Mouse (Mus musculus) heart, embryonic 16.5 days (tissue): ENCODE results near the gene Grin2c. TPM values are rescaled to one million over a fixed set of nuclear protein-coding genes. Genes with fewer than 3 reads are reported as not detected.

Source experiments
- ATAC-seq: fragments of 200-750 bp; cut with Nextera tagmentation; replicated peaks from 2 replicates; pipeline ENCODE4 v1.8.0; 2017; ENCODE audit warnings: moderate number of reproducible peaks; ENCODE audit not compliant: insufficient read depth, low FRiP score; ENCODE audit errors: extremely low read depth
- H3K27ac ChIP-seq: fragments of 300-500 bp; sonication (generic); 2 replicates; pipeline ENCODE4 v1.5.1; 2014; ENCODE audit warnings: mild to moderate bottlenecking, low read length, control low read depth, moderate library complexity
- H3K27me3 ChIP-seq: fragments of 300-500 bp; sonication (generic); 2 replicates; pipeline ENCODE4 v1.6.1; 2014; ENCODE audit warnings: low read length, mixed read lengths; ENCODE audit not compliant: control insufficient read depth, insufficient read depth
- H3K36me3 ChIP-seq: fragments of 300-500 bp; sonication (generic); 2 replicates; pipeline ENCODE4 v1.6.1; 2014; ENCODE audit not compliant: control insufficient read depth, insufficient read depth
- H3K4me1 ChIP-seq: fragments of 300-500 bp; sonication (generic); 2 replicates; pipeline ENCODE4 v1.6.1; 2014; ENCODE audit warnings: low read length, mixed read lengths; ENCODE audit not compliant: control insufficient read depth, insufficient read depth
- H3K4me2 ChIP-seq: fragments of 300-500 bp; sonication (generic); 2 replicates; pipeline ENCODE4 v1.6.1; 2014; ENCODE audit warnings: low read depth, mild to moderate bottlenecking, control low read depth, low read length
- H3K4me3 ChIP-seq: fragments of 300-500 bp; sonication (generic); 2 replicates; pipeline ENCODE4 v1.5.1; 2014; ENCODE audit warnings: mild to moderate bottlenecking, control low read depth, low read length
- H3K9ac ChIP-seq: fragments of 300-500 bp; sonication (generic); 2 replicates; pipeline ENCODE4 v1.6.1; 2014; ENCODE audit warnings: low read length, control low read depth
- H3K9me3 ChIP-seq: fragments of 300-500 bp; sonication (generic); replicated peaks from 2 replicates; pipeline ENCODE4 v1.6.1; 2016; ENCODE audit warnings: low read length; ENCODE audit not compliant: control insufficient read depth
- WGBS: fragments of 180-500 bp; shearing (Covaris S2); extraction: QIAGEN DNeasy Blood & Tissue Kit; methylation state at CpG from one replicate; pipeline ENCODE4 v1.1.7; 2014; 5-methylcytosine and 5-hydroxymethylcytosine counted together
- polyA plus RNA-seq: library from polyadenylated mRNA; unstranded; fragments of >200 nt; fragmentation: Nextera tagmentation; extraction: Ambion mirVana; gene quantifications from 2 replicates; pipeline ENCODE4 v1.2.1, GENCODE M21; 2015

Gene Grin2c
- polyA plus RNA-seq, 1 experiment from 2014 or later: 0.21 TPM

DNA sequence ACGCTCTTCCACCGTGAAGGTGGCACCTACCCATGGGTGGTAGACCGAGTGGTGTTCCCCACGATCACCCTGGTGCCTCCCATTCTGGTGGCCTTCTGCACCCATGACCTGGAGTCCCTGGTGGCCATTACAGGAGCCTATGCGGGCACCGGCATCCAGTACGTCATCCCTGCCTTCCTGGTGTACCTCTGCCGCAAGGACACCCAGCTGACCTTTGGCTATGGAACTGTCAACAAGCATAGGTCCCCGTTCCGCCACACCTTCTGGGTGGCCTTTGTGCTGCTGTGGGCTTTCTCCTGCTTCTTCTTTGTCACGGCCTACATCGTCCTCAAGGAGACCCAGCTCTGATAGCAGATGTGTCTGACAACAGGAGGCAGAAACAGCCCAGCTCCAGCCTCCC lies 23.3 kb downstream of the Grin2c start:
- H3K4me1 ChIP-seq: peaks cover 7% of the 10 kb centered on the region; the same call in 1 of the 2 replicates
- H3K9ac ChIP-seq: no peak overlapping the region
- no peak overlapping the region for H3K4me3 ChIP-seq
- H3K36me3 ChIP-seq: no peaks in the 10 kb centered on the region
- H3K27ac ChIP-seq: no peak overlapping the region
- ATAC-seq: no peak
- 77% methylated on average over 12 of the region's 12 CpGs for WGBS
- H3K4me2 ChIP-seq: no peak overlapping the region
- H3K9me3 ChIP-seq: no peaks in the 10 kb centered on the region
- H3K27me3 ChIP-seq: peaks cover 24% of the 10 kb centered on the region

DNA sequence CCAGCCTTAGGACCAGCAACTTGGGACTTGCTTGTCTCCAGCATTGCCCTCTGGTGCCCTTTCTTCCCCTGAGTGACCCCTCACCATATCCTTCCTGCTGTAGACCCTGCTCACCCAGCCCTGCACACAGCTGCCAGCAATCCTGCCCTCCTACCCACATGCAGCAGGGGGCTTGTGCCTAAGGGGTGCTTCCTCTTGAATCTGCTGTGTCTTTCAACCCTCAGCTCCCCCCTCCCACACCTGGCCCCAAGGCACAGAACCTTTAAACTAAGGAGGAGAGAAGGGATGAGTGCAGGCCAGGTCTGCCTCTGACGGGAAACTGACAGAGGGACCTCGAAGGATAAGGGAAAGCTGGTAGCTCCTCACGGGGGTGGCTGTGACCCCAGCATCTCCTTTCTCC lies 24.3 kb downstream of the Grin2c start:
- no peak overlapping the region for H3K4me3 ChIP-seq
- ATAC-seq: no peak
- peaks cover 14% of the 10 kb centered on the region for H3K27me3 ChIP-seq
- no peaks in the 10 kb centered on the region for H3K9me3 ChIP-seq
- 85% methylated on average over 3 of the region's 3 CpGs for WGBS
- no peaks in the 10 kb centered on the region for H3K36me3 ChIP-seq
- no peak overlapping the region for H3K9ac ChIP-seq
- no peak overlapping the region for H3K27ac ChIP-seq
- H3K4me2 ChIP-seq: no peak overlapping the region
- H3K4me1 ChIP-seq: peaks cover 5% of the 10 kb centered on the region; the same call in 1 of the 2 replicates

DNA sequence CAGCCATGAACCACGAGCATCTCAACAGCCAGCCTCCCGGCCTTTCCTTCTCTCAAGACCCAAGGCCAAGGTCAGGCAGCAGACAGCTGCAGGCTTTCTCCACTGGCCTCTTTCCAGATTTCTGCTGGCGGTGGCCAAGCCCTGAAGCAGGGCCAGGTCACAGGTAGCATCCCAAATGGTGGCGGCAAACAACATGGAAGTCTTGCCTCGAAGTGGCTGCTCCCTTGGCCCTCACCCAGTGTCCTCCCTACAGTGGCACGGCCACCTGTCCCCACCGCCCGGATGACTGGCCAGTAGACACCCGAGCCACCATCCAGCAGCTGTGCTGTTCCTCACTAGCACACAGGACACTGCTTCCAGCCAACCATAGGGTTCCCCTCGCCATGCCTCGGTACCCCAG lies 25.6 kb downstream of the Grin2c start:
- H3K9ac ChIP-seq: no peak overlapping the region
- WGBS: 84% methylated on average over 11 of the region's 11 CpGs
- H3K4me1 ChIP-seq: peaks cover 3% of the 10 kb centered on the region; the same call in 1 of the 2 replicates

DNA sequence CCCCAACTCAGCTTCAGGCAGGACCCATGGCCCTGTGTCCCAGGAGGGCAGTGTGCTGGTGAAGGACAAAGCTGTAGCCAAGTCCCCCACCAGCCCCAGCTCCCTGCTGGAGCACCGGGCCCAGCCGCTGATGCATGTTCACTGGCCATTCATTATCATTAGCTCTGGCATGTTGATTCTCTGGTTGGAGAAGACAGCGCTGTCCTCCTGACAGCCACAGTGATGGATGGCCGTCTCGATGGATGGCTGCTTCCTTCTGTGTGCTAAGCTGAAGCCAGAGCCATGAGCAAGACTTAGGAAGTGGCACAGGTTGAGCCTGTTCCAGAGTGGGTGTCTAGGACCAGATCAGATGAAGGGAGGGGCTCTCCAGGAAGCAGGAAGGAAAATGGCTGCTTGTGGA lies 30.5 kb downstream of the Grin2c start:
- 0 out of 2 replicates have a peak, but pooled peaks cover 2% of the 10 kb centered on the region for H3K27me3 ChIP-seq
- no peak for ATAC-seq
- no peak overlapping the region for H3K4me2 ChIP-seq
- H3K4me3 ChIP-seq: no peak overlapping the region
- no peaks in the 10 kb centered on the region for H3K36me3 ChIP-seq
- H3K9me3 ChIP-seq: no peaks in the 10 kb centered on the region
- H3K27ac ChIP-seq: no peak overlapping the region
- 26% methylated on average over 5 of the region's 5 CpGs for WGBS
- H3K4me1 ChIP-seq: peaks cover 10% of the 10 kb centered on the region
- no peak overlapping the region for H3K9ac ChIP-seq

More for the DNA sequence above, 25.6 kb downstream of the Grin2c start:
- Histone ChIP-seq H3K4me2 (no peak overlapping the region), H3K27me3 (0 out of 2 replicates have a peak, but pooled peaks cover under 1% of the 10 kb centered on the region), H3K4me3 (no peak overlapping the region), H3K36me3 (no peaks in the 10 kb centered on the region), H3K9me3 (no peaks in the 10 kb centered on the region), H3K27ac (no peak overlapping the region)
- no peak for ATAC-seq

DNA sequence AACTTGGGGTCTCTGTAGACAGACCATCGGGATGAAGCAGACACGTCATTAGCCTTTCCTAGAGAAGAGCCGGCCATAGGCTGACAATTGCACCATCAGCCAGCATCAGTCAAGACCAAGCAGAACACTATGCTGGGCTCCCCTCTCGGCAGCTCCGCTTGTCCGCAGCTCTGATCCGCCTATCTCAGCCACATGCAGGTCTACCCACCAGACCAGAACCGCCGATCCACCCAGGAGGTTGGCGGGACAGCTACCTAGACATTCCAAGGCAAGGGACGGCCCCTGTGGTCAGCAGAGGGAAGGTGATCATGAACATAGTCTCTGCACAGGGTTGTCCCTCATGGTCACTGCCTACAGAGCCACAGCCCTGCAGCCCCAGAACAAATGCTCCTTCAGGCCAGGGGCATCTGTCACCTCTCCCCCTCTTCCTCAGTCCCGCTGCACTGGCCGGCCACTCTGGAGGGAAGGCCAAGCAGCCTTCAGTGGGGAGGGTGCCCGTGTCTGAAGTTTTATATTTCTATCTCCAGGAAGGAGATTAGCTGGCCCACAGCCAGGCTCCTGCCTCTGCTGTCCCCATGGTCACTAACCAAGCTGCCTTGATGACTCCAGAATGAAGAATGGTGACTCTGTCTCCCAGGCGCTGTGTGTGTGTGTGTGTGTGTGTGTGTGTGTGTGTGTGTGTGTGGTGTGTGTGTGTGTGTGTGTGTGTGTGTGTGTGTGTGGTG lies 32.6 kb downstream of the Grin2c start:
- Histone ChIP-seq H3K27me3 (0 out of 2 replicates have a peak, but pooled peaks cover 2% of the 10 kb centered on the region), H3K36me3 (no peaks in the 10 kb centered on the region), H3K4me2 (no peak overlapping the region), H3K9me3 (no peaks in the 10 kb centered on the region), H3K9ac (no peak overlapping the region), H3K4me3 (no peak overlapping the region), H3K4me1 (peaks cover 16% of the 10 kb centered on the region), H3K27ac (no peak overlapping the region)
- no peak for ATAC-seq
- 56% methylated on average over 15 of the region's 15 CpGs for WGBS

DNA sequence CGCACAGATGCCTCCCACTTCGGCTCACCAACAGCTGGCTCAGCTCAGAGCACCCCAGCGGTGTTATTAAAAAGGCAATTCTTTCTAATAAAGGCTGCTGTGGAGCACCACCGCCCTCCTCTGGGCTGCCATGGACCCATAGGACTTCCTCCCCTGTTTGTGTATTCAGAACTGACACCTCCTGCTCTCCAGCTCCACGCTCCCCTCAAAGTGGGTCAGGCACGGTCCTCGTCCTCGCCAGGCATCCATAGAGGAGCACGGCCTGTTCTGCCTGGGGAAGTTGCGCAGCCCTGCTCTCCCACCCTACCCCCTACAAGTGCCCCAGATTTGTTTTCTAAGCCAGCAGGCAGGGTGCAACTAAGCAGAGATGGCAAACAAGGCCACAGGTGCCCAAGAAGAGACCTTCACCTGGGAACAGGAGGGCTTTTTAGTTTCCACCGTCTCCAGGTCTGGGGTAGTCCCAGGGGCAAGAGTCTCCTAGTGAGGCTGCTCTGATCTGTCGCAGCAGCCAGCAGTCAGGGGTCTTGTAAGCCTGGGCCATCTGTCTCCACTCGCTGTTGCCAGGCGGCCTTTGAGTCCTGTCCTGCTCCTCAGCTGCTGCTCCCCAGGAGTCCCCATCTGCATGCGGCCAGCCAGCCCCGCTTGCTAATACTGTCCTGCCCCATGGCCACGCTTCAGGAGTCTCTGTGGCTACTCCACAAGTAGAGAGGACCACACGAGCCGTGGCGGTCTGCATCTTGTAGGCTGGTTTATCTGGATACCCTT lies 33.3 kb downstream of the Grin2c start:
- H3K27ac ChIP-seq: no peak overlapping the region
- 74% methylated on average over 20 of the region's 20 CpGs for WGBS
- 0 out of 2 replicates have a peak, but pooled peaks cover 2% of the 10 kb centered on the region for H3K27me3 ChIP-seq
- no peaks in the 10 kb centered on the region for H3K36me3 ChIP-seq
- H3K9ac ChIP-seq: no peak overlapping the region
- peaks cover 23% of the 10 kb centered on the region for H3K4me1 ChIP-seq
- no peaks in the 10 kb centered on the region for H3K9me3 ChIP-seq
- no peak overlapping the region for H3K4me3 ChIP-seq
- no peak for ATAC-seq
- no peak overlapping the region for H3K4me2 ChIP-seq

DNA sequence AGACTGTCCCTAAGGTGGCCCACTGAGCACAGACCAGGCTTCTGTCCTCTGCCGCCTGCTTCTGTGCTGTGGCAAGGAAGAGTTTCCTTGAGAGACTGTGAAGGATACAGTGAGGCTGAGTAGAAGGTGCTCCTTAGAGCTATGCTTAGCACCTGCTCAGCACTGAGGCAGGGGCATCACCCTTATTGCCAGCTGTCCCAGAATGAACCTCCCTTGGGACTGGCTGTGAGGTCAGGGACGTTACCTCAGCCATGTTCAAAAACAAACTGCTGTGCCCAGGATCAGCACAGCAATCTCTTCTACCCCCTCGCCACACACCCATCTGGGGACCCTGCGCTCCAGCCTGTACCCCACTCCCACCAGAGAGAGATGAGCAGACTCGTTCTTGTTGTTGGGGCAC lies 34.2 kb downstream of the Grin2c start:
- Histone ChIP-seq H3K4me3 (no peak overlapping the region), H3K27ac (no peak overlapping the region), H3K9me3 (no peaks in the 10 kb centered on the region), H3K4me2 (no peak overlapping the region), H3K36me3 (no peaks in the 10 kb centered on the region), H3K9ac (no peak overlapping the region), H3K27me3 (0 out of 2 replicates have a peak, but pooled peaks cover 2% of the 10 kb centered on the region), H3K4me1 (peaks cover 28% of the 10 kb centered on the region)
- ATAC-seq: no peak
- WGBS: 87% methylated on average over 5 of the region's 5 CpGs

GRCm38 (mm10) chr11:115231924-115232323 lies 35.1 kb downstream of the Grin2c start:
- Histone ChIP-seq H3K4me3 (no peak overlapping the region), H3K27ac (peak overlapping the region; percentile 69), H3K36me3 (no peaks in the 10 kb centered on the region), H3K4me1 (peaks cover 34% of the 10 kb centered on the region), H3K9ac (0 out of 2 replicates have a peak overlapping the region, but pooled peaks have one; percentile 22), H3K9me3 (no peaks in the 10 kb centered on the region), H3K27me3 (0 out of 2 replicates have a peak, but pooled peaks cover 2% of the 10 kb centered on the region), H3K4me2 (no peak overlapping the region)
- 71% methylated on average over 9 of the region's 9 CpGs for WGBS
- ATAC-seq: no peak
